Mouse (Mus musculus): ENCODE results near the gene Gpsm3. TPM values are rescaled to one million over a fixed set of nuclear protein-coding genes. Genes with fewer than 3 reads are reported as not detected.

Gpsm3 gene
- total and polyA plus RNA-seq, 3 experiments, result 3.9 to 6.4 (median 5.2) TPM

DNA sequence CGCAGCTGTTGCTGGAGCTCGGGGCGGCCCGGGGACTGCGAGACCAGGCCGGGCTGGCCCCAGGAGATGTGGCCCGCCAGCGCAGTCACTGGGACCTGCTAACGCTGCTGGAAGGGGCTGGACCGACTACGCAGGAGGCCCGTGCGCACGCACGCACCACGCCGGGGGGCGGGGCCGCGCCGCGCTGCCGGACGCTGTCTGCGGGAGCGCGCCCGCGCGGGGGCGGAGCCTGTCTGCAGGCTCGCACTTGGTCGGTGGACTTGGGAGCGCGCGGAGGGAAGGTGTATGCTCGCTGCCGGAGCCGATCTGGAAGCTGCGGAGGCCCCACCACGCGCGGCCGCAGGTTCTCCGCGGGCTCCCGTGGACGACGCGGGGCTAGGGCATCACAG is 2.2 kb upstream of the Gpsm3 start:
- under 1% methylated on average over 50 of the region's 50 CpGs for WGBS
- Histone ChIP-seq H3K36me3 (ENCODE audit: control insufficient read depth, insufficient read depth, low read length) (no peaks in the 10 kb centered on the region), H3K4me3 (peak overlapping the region; percentile 74), H3K9ac (ENCODE audit: low read depth, low read length) (peak overlapping the region; percentile 94), H3K27me3 (ENCODE audit: control insufficient read depth, insufficient read depth, low read length) (no peaks in the 10 kb centered on the region), H3K27ac (peak overlapping the region; percentile 89), H3K79me2 (replicated peaks; ENCODE audit: control insufficient read depth, insufficient read depth, low read length) (no peaks in the 10 kb centered on the region), H3K4me1 (ENCODE audit: control insufficient read depth, insufficient read depth, low read length) (peaks cover 16% of the 10 kb centered on the region)
- peak; percentile 93 for TF ChIP-seq POLR2A (IDR thresholded peaks at IDR 0.05; ENCODE audit: insufficient read depth, low read depth, low read length)
- TF ChIP-seq EP300 (IDR thresholded peaks at IDR 0.05; ENCODE audit: insufficient read depth, low read depth, low read length), result 0 out of 2 replicates have a peak, but pooled peaks have one; percentile 38
- TF ChIP-seq CTCF (IDR thresholded peaks at IDR 0.05), result no peak
- peak; percentile 99 for DNase-seq
- intact Hi-C loops (cut with DNase I), result no loop called here

DNA sequence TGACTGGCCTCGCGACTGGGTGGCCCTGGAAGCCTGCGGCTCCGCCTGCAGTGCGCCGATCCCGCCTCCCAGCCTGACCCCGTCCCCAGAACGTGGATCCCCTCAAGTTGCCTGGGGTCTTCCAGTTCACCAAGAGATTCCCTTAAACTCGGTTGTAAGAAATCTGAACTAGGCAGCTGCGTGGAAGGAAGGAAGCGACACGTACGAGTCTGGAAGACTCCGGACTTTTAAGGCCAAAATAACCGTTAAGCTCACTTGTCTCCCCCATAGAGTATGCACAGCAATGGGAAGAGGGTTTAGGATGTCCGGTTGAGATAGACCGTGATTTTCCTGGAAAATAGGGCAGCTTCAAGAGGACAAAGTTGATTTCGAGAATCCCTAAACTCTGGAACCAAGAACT is 1.8 kb upstream of the Gpsm3 start:
- Histone ChIP-seq H3K79me2 (replicated peaks; ENCODE audit: control insufficient read depth, insufficient read depth, low read length) (no peaks in the 10 kb centered on the region), H3K27ac (peak overlapping the region; percentile 89), H3K4me3 (peak overlapping the region; percentile 74), H3K4me1 (ENCODE audit: control insufficient read depth, insufficient read depth, low read length) (peaks cover 16% of the 10 kb centered on the region), H3K36me3 (ENCODE audit: control insufficient read depth, insufficient read depth, low read length) (no peaks in the 10 kb centered on the region), H3K9ac (ENCODE audit: low read depth, low read length) (peak overlapping the region; percentile 94), H3K27me3 (ENCODE audit: control insufficient read depth, insufficient read depth, low read length) (no peaks in the 10 kb centered on the region)
- TF ChIP-seq EP300 (IDR thresholded peaks at IDR 0.05; ENCODE audit: insufficient read depth, low read depth, low read length), result no peak
- no peak; the same call in 1 of the 2 replicates for TF ChIP-seq POLR2A (IDR thresholded peaks at IDR 0.05; ENCODE audit: insufficient read depth, low read depth, low read length)
- no peak for TF ChIP-seq CTCF (IDR thresholded peaks at IDR 0.05)
- peak in 1 of 2 experiments; percentile 32 for DNase-seq
- WGBS, result 1% methylated on average over 19 of the region's 19 CpGs
- intact Hi-C loops (cut with DNase I), result no loop called here

DNA sequence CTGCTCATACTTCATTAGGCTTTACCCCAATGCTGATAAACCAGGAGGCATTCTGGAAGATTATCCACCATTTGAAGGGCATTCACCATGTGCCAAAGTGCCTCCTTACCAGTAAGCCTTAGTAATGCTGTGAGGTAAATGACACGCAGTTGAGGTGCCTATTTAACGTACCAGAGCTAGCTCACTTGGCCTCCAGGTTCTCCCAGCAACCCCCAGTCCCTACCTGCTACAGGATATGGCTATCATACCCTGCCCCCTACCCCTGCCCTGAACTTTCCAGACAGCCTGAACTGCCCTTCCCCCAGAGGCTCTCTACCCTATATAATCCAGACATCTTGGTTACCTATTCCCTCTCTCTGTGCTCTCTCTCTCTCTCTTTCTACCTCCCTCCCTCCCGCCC is 839 bp upstream of the Gpsm3 start:
- H3K4me1 ChIP-seq (ENCODE audit: control insufficient read depth, insufficient read depth, low read length), result peaks cover 20% of the 10 kb centered on the region
- no peak overlapping the region for H3K4me3 ChIP-seq
- no peaks in the 10 kb centered on the region for H3K79me2 ChIP-seq (replicated peaks; ENCODE audit: control insufficient read depth, insufficient read depth, low read length)
- no peak overlapping the region for H3K27ac ChIP-seq
- intact Hi-C loops (cut with DNase I), result no loop called here
- no peaks in the 10 kb centered on the region for H3K27me3 ChIP-seq (ENCODE audit: control insufficient read depth, insufficient read depth, low read length)
- DNase-seq, result no peak
- no peak overlapping the region for H3K9ac ChIP-seq (ENCODE audit: low read depth, low read length)
- TF ChIP-seq CTCF (IDR thresholded peaks at IDR 0.05), result no peak
- peak; percentile 55 for TF ChIP-seq POLR2A (IDR thresholded peaks at IDR 0.05; ENCODE audit: insufficient read depth, low read depth, low read length)
- no peak for TF ChIP-seq EP300 (IDR thresholded peaks at IDR 0.05; ENCODE audit: insufficient read depth, low read depth, low read length)
- 61% methylated on average over 3 of the region's 3 CpGs for WGBS
- no peaks in the 10 kb centered on the region for H3K36me3 ChIP-seq (ENCODE audit: control insufficient read depth, insufficient read depth, low read length)

DNA sequence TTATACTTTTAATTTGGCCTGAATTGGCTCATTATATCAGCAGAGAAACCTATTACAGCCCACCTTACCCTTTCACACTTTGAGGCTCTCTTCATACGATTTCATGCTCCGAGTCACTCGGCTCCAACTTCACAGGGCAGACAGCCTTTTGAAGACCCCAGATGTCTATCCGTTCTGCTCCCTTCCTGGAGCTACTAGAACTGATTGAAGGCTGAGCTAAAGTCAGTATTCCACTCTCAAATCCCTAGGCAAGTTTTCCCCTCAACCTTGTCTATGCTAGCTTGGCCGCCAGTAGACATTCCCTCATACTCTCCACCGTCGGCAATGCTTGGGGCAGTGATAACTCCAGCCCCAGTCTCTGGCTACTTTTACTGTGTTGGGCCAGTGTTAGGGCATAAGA is 400 bp upstream of the Gpsm3 start:
- H3K9ac ChIP-seq (ENCODE audit: low read depth, low read length), result 0 out of 2 replicates have a peak overlapping the region, but pooled peaks have one; percentile 4
- TF ChIP-seq CTCF (IDR thresholded peaks at IDR 0.05) (no peak), EP300 (IDR thresholded peaks at IDR 0.05; ENCODE audit: insufficient read depth, low read depth, low read length) (0 out of 2 replicates have a peak, but pooled peaks have one; percentile 1), POLR2A (IDR thresholded peaks at IDR 0.05; ENCODE audit: insufficient read depth, low read depth, low read length) (no peak)
- intact Hi-C loops (cut with DNase I), result no loop called here
- 35% methylated on average over 7 of the region's 7 CpGs for WGBS
- H3K27me3 ChIP-seq (ENCODE audit: control insufficient read depth, insufficient read depth, low read length), result no peaks in the 10 kb centered on the region
- DNase-seq, result no peak
- H3K4me3 ChIP-seq, result peak overlapping the region; percentile 24; the same call in 1 of the 2 replicates
- peaks cover 20% of the 10 kb centered on the region for H3K4me1 ChIP-seq (ENCODE audit: control insufficient read depth, insufficient read depth, low read length)
- no peaks in the 10 kb centered on the region for H3K36me3 ChIP-seq (ENCODE audit: control insufficient read depth, insufficient read depth, low read length)
- H3K79me2 ChIP-seq (replicated peaks; ENCODE audit: control insufficient read depth, insufficient read depth, low read length), result no peaks in the 10 kb centered on the region
- H3K27ac ChIP-seq, result peak overlapping the region; percentile 97

DNA sequence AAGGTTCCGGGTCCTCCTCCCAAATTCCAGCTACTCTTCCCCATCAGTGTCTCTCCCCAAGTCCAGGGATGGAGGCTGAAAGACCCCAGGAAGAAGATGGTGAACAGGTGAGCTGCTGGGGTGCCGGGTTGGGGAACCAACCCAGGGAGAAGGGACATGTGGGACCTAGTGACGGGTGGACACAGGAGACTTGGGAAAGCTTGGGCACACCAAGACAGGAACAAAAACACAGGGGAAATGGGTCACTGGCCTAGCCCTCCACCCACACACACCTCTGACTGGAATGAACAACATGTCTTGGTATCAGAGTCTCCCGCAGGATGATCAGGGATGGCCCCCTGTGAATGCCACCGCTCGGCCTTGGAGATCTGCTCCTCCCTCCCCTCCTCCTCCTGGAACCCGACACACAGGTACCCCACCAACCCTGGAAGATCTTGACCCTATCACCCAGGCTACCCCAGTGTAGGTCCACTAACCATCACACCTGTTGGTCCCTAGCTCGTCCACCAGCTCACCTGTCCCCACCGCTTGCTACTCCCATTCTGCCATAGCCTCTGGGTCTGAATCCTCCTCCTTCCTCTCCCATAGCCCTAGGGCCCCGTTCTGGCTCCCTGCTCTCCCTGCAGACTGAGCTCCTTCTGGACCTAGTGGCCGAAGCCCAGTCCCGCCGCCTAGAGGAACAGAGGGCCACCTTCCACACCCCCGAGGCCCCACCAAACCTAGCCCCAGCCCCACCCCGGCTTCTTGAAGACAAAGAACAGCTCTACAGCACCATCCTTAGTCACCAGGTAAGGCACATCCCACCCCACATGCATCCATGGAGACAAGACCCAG is 765 bp downstream of the Gpsm3 start:
- Histone ChIP-seq H3K27me3 (ENCODE audit: control insufficient read depth, insufficient read depth, low read length) (no peaks in the 10 kb centered on the region), H3K4me1 (ENCODE audit: control insufficient read depth, insufficient read depth, low read length) (peaks cover 20% of the 10 kb centered on the region), H3K4me3 (peak overlapping the region; percentile 33), H3K27ac (peak overlapping the region; percentile 97), H3K9ac (ENCODE audit: low read depth, low read length) (peak overlapping the region; percentile 55), H3K36me3 (ENCODE audit: control insufficient read depth, insufficient read depth, low read length) (no peaks in the 10 kb centered on the region), H3K79me2 (replicated peaks; ENCODE audit: control insufficient read depth, insufficient read depth, low read length) (no peaks in the 10 kb centered on the region)
- DNase-seq, result peak in 1 of 2 experiments; percentile 38
- intact Hi-C loops (cut with DNase I), result loop anchor here (10.0 kb wide), 1 partner anchor 666 kb away; the partner anchor contains the start of gene Rgl2
- TF ChIP-seq CTCF (IDR thresholded peaks at IDR 0.05), result no peak
- no peak for TF ChIP-seq EP300 (IDR thresholded peaks at IDR 0.05; ENCODE audit: insufficient read depth, low read depth, low read length)
- WGBS, result 56% methylated on average over 15 of the region's 15 CpGs
